Comparison of ENCODE assay signal across 12 mouse cellular contexts in the genomic region with DNA sequence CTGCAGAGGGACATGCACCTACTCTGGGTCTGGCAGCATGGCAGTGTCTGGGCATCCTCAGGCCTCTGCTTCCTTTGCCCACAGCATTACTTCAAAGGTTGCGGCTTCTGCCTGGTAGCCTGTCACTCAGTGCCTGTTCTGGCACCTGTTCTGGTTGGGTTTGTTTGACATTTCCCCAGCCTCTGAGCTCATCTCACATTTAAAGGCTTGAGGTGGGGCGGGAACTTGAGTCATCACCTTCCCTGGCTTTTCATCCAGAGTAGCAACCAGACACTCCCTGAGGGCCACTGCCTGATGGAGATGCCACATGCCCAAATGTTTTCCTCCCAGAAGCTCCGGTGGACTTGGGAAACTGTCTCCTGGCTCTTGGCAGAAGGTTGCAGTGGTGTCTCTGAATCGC. TPM values are rescaled to one million over a fixed set of nuclear protein-coding genes. Genes with fewer than 3 reads are reported as not detected.
DNase-seq lines count a peak whose midpoint lies in the region; ATAC-seq and TF ChIP-seq lines count a peak whose summit lies in the region.
"Had no signal": no experiment of that assay in that cellular context is flagged by ENCODE, and none has a peak within 500 bp of the region (broad histone marks: within the 10 kb centered on the region; RNA-seq: fewer than 3 reads in every experiment).

No protein-coding gene starts in this region.

- no peak for TF ChIP-seq CTCF in layer of hippocampus, adult 2 months (conservative IDR thresholded peaks at IDR 0.05)

- peak; percentile 51 for DNase-seq in cerebellum, adult 9-11 months
- no peak for DNase-seq in cerebellum, postnatal 4 days (ENCODE audit: low spot score in 2 of 2)
- no peak for DNase-seq in layer of hippocampus, adult 2 months (ENCODE audit: low spot score in 2 of 2)
- no peak for DNase-seq in layer of hippocampus, adult 9-11 months
- no peak for DNase-seq in forebrain, embryonic 14.5 days (ENCODE audit: low spot score)
- no peak for DNase-seq in lung, postnatal 36 days
- DNase-seq: adrenal gland, postnatal 36 days; right cerebral cortex, postnatal 25 days had no signal

- H3K4me3 ChIP-seq in layer of hippocampus, adult 2 months = no peak overlapping the region
- no peak overlapping the region for H3K4me3 ChIP-seq in forebrain, embryonic 14.5 days (ENCODE audit: low read depth, low read length)
- H3K4me3 ChIP-seq in midbrain, embryonic 15.5 days = no peak overlapping the region

- H3K4me1 ChIP-seq in forebrain, embryonic 14.5 days (ENCODE audit: control insufficient read depth, insufficient read depth, low read length) = peaks cover 46% of the 10 kb centered on the region
- H3K4me1 ChIP-seq in midbrain, embryonic 15.5 days = peaks cover 57% of the 10 kb centered on the region

- H3K27ac ChIP-seq in layer of hippocampus, adult 2 months = peak overlapping the region; percentile 69
- 0 out of 2 replicates have a peak overlapping the region, but pooled peaks have one; percentile 65 for H3K27ac ChIP-seq in forebrain, embryonic 14.5 days (ENCODE audit: low read depth, low read length)
- no peak overlapping the region for H3K27ac ChIP-seq in midbrain, embryonic 15.5 days

- ATAC-seq in forebrain, embryonic 14.5 days = no peak
- ATAC-seq in midbrain, embryonic 15.5 days (replicated peaks) = no peak
- no peak for ATAC-seq in megakaryocyte-erythroid progenitor cell, adult 5-6 weeks (replicated peaks; ENCODE audit: low FRiP score, low TSS enrichment, poor library complexity, severe bottlenecking)
- ATAC-seq: intestine, embryonic 16.5 days; lung, postnatal 0 days had no signal

- H3K9ac ChIP-seq in forebrain, embryonic 14.5 days (ENCODE audit: low read length) = peak overlapping the region; percentile 46; the same call in 1 of the 2 replicates
- no peak overlapping the region for H3K9ac ChIP-seq in midbrain, embryonic 15.5 days

- 82% methylated on average over 4 of the region's 4 CpGs for WGBS in forebrain, embryonic 14.5 days
- WGBS in midbrain, embryonic 15.5 days = 86% methylated on average over 4 of the region's 4 CpGs

- H3K27me3 ChIP-seq in forebrain, embryonic 14.5 days (replicated peaks; ENCODE audit: control insufficient read depth, insufficient read depth, low read length) = no peaks in the 10 kb centered on the region
- H3K27me3 ChIP-seq in midbrain, embryonic 15.5 days (replicated peaks) = no peaks in the 10 kb centered on the region

- H3K9me3 ChIP-seq in forebrain, embryonic 14.5 days (replicated peaks; ENCODE audit: control insufficient read depth, low read length) = no peaks in the 10 kb centered on the region
- H3K9me3 ChIP-seq in midbrain, embryonic 15.5 days = no peaks in the 10 kb centered on the region

- H3K36me3 ChIP-seq in forebrain, embryonic 14.5 days (ENCODE audit: control insufficient read depth, insufficient read depth, low read length) = peaks cover 10% of the 10 kb centered on the region; the same call in 1 of the 2 replicates
- no peaks in the 10 kb centered on the region for H3K36me3 ChIP-seq in midbrain, embryonic 15.5 days (replicated peaks)

- H3K4me2 ChIP-seq in forebrain, embryonic 14.5 days (ENCODE audit: low read length) = no peak overlapping the region; the same call in none of the 2 replicates
- H3K4me2 ChIP-seq in midbrain, embryonic 15.5 days = peak overlapping the region; percentile 74; the same call in 1 of the 2 replicates

RNA-seq across cellular contexts. Expression of a gene that starts 50.3 kb away (rescaled TPM):
- total RNA-seq in layer of hippocampus, adult 2 months (2021) = 10 to 100 TPM; 14.3 to 18.6 TPM
- 40.5 and 44.1 TPM in 2 replicates for polyA plus RNA-seq in forebrain, embryonic 14.5 days (2014; fragmentation: Nextera tagmentation; extraction: Ambion mirVana)
- polyA plus RNA-seq in midbrain, embryonic 15.5 days (2015; fragmentation: Nextera tagmentation; extraction: Ambion mirVana) = 41.2 and 41.6 TPM in 2 replicates
- not detected in 2 replicates for total RNA-seq in megakaryocyte-erythroid progenitor cell, adult 5-6 weeks (2014; fragmentation: Nextera tagmentation)
- total RNA-seq in megakaryocyte-erythroid progenitor cell, adult 5-6 weeks (2017) = not detected in 2 replicates

Comparison
In these comparisons a context has a peak if more than half of its experiments do, and no peak if none do; other contexts are left out.
1. RNA of a gene that starts 50.3 kb away (total RNA-seq): 14.3 to 18.6 TPM in layer of hippocampus, adult 2 months; not detected in megakaryocyte-erythroid progenitor cell, adult 5-6 weeks; every median in the first group is over 10 times any median in the second.